Mouse (Mus musculus) hindbrain, embryonic 15.5 days (tissue): ENCODE measurements around the gene Cers3. TPM values are rescaled to one million over a fixed set of nuclear protein-coding genes. Genes with fewer than 3 reads are reported as not detected.

Experiments
- ATAC-seq: fragments of 200-750 bp; cut with Nextera tagmentation; 2 replicates; pipeline ENCODE4 v1.8.0; 2017; ENCODE audit warnings: low read depth, moderate number of reproducible peaks, moderate TSS enrichment; ENCODE audit not compliant: low FRiP score
- H3K27ac ChIP-seq: fragments of 300-500 bp; sonication (generic); replicated peaks from 2 replicates; pipeline ENCODE4 v1.5.1; 2015; ENCODE audit warnings: mild to moderate bottlenecking, inconsistent platforms
- H3K27me3 ChIP-seq: fragments of 300-500 bp; sonication (generic); 2 replicates; pipeline ENCODE4 v1.6.1; 2015; ENCODE audit warnings: control low read depth, inconsistent platforms
- H3K36me3 ChIP-seq: fragments of 300-500 bp; sonication (generic); 2 replicates; pipeline ENCODE4 v1.6.1; 2015; ENCODE audit warnings: control low read depth, inconsistent platforms
- H3K4me1 ChIP-seq: fragments of 300-500 bp; sonication (generic); replicated peaks from 2 replicates; pipeline ENCODE4 v1.6.1; 2015; ENCODE audit warnings: control low read depth, inconsistent platforms
- H3K4me2 ChIP-seq: fragments of 300-500 bp; sonication (generic); 2 replicates; pipeline ENCODE4 v1.6.1; 2015; ENCODE audit warnings: moderate library complexity, mild to moderate bottlenecking, inconsistent platforms
- H3K4me3 ChIP-seq: fragments of 300-500 bp; sonication (generic); 2 replicates; pipeline ENCODE4 v1.5.1; 2015; ENCODE audit warnings: mild to moderate bottlenecking, inconsistent platforms
- H3K9ac ChIP-seq: fragments of 300-500 bp; sonication (generic); 2 replicates; pipeline ENCODE4 v1.6.1; 2015; ENCODE audit warnings: inconsistent platforms
- H3K9me3 ChIP-seq: fragments of 300-500 bp; sonication (generic); 2 replicates; pipeline ENCODE4 v1.6.1; 2016; ENCODE audit warnings: control low read depth, inconsistent platforms
- WGBS: fragments of 180-500 bp; shearing (Covaris S2); methylation state at CpG from one replicate; pipeline ENCODE4 v1.1.7; 2015; 5-methylcytosine and 5-hydroxymethylcytosine counted together
- polyA plus RNA-seq: library from polyadenylated mRNA; unstranded; fragments of >200 nt; fragmentation: Nextera tagmentation; extraction: Ambion mirVana; gene quantifications from 2 replicates; pipeline ENCODE4 v1.2.1, GENCODE M21; 2015

Cers3 gene
- polyA plus RNA-seq = 0.39 and 0.52 TPM in 2 replicates

DNA sequence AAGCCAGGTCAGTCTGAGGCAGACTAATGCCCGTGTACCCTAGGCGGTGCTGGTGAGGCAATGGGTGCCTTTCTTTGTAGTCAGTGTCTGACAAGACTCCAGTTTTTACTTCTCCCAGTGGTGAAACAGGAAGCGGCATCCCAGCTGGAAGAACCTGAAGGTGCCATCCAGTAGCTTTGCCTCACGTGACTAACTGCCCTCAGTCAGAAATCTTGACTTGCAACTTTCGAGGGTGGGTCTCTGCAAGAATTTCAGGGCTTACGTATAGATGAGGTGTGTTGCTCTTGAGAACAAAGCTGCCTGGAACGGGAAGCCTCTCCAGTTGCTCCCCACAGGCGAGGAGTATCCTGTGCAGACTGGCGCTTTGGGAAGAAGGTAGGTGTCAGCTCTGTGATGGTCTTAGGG is at the start of gene Cers3:
TSS of gene Cers3 (plus strand) at position 128 of the 405 bp plus-strand sequence.
- Histone ChIP-seq H3K27ac (no peak within 1 kb of the TSS), H3K4me1 (0 out of 2 replicates have a peak, but pooled peaks cover 2% of the 10 kb centered on the region), H3K9ac (no peak within 1 kb of the TSS), H3K9me3 (no peaks in the 10 kb centered on the region), H3K27me3 (no peaks in the 10 kb centered on the region), H3K4me3 (no peak within 1 kb of the TSS), H3K4me2 (no peak within 1 kb of the TSS), H3K36me3 (no peaks in the 10 kb centered on the region)
- no peak for ATAC-seq
- WGBS = 79% methylated on average over 9 of the region's 9 CpGs

DNA sequence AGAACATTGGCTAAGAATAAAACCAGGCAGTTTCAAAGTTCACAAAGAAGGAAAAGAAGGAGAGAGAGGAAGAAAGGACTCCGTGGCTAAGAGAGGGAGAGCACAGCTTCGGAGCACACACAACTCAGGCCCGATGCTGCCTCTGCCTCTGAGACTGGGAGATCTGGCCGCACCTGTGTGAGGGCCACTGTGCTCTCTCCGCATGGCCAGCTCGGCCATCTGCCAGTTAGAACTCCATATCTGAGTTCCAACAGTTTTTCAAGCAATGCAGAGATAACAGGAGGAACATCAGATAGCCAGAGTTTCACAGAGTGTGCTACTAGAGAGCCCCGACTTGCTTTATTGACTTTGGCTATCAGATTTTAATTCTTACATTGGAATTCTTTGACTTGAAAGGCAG is 48.8 kb upstream of the Cers3 start:
- Histone ChIP-seq H3K36me3 (0 out of 2 replicates have a peak, but pooled peaks cover 3% of the 10 kb centered on the region), H3K27ac (no peak overlapping the region), H3K4me3 (no peak overlapping the region), H3K4me1 (peaks cover 7% of the 10 kb centered on the region; the same call in 1 of the 2 replicates), H3K4me2 (no peak overlapping the region), H3K9ac (no peak overlapping the region), H3K27me3 (no peaks in the 10 kb centered on the region), H3K9me3 (no peaks in the 10 kb centered on the region)
- WGBS = 77% methylated on average over 7 of the region's 7 CpGs
- ATAC-seq = no peak

DNA sequence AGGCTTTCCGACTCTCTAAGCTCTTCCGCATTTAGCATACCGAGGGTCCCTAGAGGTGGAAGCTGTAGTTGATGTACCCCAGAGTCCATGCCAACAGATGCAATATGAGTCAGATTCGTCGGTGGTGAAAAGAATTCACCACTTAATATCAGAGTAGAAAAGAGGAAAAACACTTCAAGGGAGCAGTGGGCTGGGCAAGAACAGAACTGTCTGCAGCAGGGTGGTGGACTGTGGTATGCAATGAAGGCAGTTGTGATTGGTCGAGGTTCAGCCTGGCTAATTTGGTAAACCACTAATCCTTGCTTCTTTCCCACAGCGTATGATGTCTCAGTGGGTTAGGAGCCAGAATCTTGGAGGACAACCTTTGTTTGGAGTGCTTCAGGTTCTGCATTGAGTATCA is 40.6 kb upstream of the Cers3 start:
- no peak overlapping the region for H3K9ac ChIP-seq
- no peak for ATAC-seq
- H3K4me2 ChIP-seq = no peak overlapping the region
- H3K4me1 ChIP-seq = no peaks in the 10 kb centered on the region
- H3K9me3 ChIP-seq = no peaks in the 10 kb centered on the region
- peaks cover 12% of the 10 kb centered on the region; the same call in 1 of the 2 replicates for H3K36me3 ChIP-seq
- 94% methylated on average over 7 of the region's 7 CpGs for WGBS
- H3K27me3 ChIP-seq = no peaks in the 10 kb centered on the region
- no peak overlapping the region for H3K27ac ChIP-seq
- no peak overlapping the region for H3K4me3 ChIP-seq

DNA sequence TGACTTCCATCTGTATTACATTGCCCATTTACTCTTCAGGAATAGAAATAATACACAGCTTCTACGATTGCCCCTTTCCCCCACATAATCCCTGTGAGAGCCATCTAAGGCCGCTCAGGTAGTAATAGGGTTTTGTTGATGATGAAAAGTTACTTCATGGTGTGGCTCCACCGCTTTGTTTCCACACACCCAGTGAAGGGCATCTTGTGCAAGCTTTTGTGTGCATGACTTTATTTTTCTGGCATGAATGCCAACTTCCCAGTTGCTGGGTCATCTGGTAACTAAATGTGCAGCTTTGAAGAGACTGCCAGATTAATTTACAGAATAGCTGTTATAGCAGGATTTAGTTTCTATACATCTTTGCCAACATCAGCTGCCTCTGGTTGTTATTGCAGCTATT is 38.7 kb upstream of the Cers3 start:
- no peak overlapping the region for H3K9ac ChIP-seq
- no peak overlapping the region for H3K4me2 ChIP-seq
- ATAC-seq = no peak
- no peaks in the 10 kb centered on the region for H3K4me1 ChIP-seq
- H3K9me3 ChIP-seq = no peaks in the 10 kb centered on the region
- H3K4me3 ChIP-seq = no peak overlapping the region
- H3K27ac ChIP-seq = no peak overlapping the region
- 95% methylated on average over 3 of the region's 3 CpGs for WGBS
- H3K36me3 ChIP-seq = peaks cover 11% of the 10 kb centered on the region; the same call in 1 of the 2 replicates
- H3K27me3 ChIP-seq = no peaks in the 10 kb centered on the region

DNA sequence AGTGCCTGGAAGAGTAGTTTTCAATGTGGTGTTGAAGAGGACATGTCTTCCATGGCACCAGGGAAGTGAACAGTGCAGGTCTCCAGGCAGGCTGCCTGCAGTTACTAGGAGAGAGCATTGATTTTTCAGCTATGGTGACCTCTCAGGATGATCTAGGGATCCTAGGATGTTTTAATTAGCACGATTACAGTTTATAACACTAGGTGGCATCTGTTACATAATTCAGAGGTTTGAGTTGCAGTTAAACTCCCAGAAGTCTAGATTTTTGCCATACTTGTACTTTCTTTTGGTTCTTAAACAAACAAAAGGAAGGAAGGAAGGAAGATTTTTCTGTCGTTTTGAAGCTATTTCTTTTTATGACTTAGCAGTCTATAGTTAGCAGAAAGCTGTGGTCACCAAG is 32.1 kb upstream of the Cers3 start:
- peaks cover 35% of the 10 kb centered on the region; the same call in 1 of the 2 replicates for H3K36me3 ChIP-seq
- no peak for ATAC-seq
- WGBS = 71% methylated on average over 2 of the region's 2 CpGs
- H3K9me3 ChIP-seq = no peaks in the 10 kb centered on the region
- no peaks in the 10 kb centered on the region for H3K4me1 ChIP-seq
- H3K4me2 ChIP-seq = no peak overlapping the region
- no peak overlapping the region for H3K27ac ChIP-seq
- H3K9ac ChIP-seq = no peak overlapping the region
- H3K4me3 ChIP-seq = no peak overlapping the region
- no peaks in the 10 kb centered on the region for H3K27me3 ChIP-seq

DNA sequence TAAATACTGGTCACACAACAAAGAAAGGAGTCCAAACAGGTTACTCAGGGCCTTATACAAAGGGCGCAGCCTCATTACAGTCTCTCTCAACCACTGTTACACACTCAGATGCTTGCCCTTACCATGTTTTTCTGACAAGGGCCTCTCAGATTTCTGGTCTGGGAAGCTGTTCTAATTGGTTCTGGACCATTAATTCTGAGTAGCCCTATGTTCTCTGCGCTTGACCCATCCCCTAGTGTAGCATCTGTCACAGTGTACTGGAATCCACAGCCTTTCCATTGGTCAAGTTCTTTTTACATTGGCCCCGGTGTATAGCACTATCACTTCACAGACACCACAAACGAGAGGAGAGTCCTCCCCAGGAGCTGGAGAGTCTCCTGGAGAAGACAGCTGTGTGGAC is 18.8 kb upstream of the Cers3 start:
- Histone ChIP-seq H3K4me3 (no peak overlapping the region), H3K4me1 (no peaks in the 10 kb centered on the region), H3K9me3 (no peaks in the 10 kb centered on the region; the same call in 1 of the 2 replicates), H3K4me2 (no peak overlapping the region), H3K27ac (no peak overlapping the region), H3K27me3 (no peaks in the 10 kb centered on the region), H3K9ac (no peak overlapping the region), H3K36me3 (peaks cover 6% of the 10 kb centered on the region; the same call in 1 of the 2 replicates)
- ATAC-seq = no peak
- 64% methylated on average over 4 of the region's 4 CpGs for WGBS

DNA sequence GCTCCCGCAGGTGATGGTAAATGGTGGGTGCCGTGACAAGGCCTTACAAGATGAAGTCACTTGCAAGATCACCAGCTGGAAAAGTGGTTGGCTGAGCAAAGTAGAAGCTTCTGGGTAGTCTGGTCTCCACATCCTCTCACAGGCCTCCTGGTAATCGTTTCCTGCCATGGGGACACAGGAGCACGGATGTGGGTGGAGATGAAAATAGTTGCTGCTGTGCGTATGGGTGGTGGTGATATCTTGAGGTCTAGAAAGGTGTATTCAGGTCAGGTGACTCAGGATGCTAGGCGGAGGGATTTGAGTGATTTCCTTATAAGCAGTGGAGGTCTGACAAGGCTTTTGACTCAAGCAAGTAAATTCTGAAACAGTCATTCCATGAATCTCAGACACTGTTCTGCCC is 18.4 kb upstream of the Cers3 start:
- 92% methylated on average over 6 of the region's 6 CpGs for WGBS
- no peaks in the 10 kb centered on the region for H3K9me3 ChIP-seq
- ATAC-seq = no peak

DNA sequence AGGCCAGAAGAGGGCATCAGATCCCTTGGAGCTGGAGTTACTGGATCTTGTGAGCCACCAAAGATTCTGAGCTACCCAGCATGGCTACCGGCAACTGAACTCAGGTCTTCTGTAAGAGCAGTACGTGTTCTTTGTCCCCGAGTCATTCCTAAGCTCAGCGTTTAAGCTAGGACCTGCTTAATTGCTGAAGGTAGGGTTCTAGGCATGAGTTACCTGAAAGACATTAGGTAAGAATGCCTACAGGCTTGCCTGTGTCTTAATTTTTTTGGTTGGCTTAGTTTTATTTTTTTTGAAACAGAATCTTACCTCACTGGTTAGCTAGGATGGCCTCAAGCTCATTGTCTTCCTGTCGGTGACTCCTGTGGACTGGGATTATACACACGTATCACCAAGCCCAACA is 15.2 kb upstream of the Cers3 start:
- Histone ChIP-seq H3K4me1 (no peaks in the 10 kb centered on the region), H3K4me3 (no peak overlapping the region), H3K27ac (no peak overlapping the region), H3K9ac (no peak overlapping the region), H3K36me3 (no peaks in the 10 kb centered on the region), H3K4me2 (no peak overlapping the region), H3K9me3 (no peaks in the 10 kb centered on the region), H3K27me3 (no peaks in the 10 kb centered on the region)
- 93% methylated on average over 6 of the region's 6 CpGs for WGBS
- ATAC-seq = no peak

More for the DNA sequence above, 18.4 kb upstream of the Cers3 start:
- H3K27me3 ChIP-seq = no peaks in the 10 kb centered on the region
- no peak overlapping the region for H3K9ac ChIP-seq
- no peak overlapping the region for H3K4me3 ChIP-seq
- no peak overlapping the region for H3K4me2 ChIP-seq
- no peaks in the 10 kb centered on the region for H3K4me1 ChIP-seq
- H3K36me3 ChIP-seq = peaks cover 6% of the 10 kb centered on the region; the same call in 1 of the 2 replicates
- no peak overlapping the region for H3K27ac ChIP-seq

DNA sequence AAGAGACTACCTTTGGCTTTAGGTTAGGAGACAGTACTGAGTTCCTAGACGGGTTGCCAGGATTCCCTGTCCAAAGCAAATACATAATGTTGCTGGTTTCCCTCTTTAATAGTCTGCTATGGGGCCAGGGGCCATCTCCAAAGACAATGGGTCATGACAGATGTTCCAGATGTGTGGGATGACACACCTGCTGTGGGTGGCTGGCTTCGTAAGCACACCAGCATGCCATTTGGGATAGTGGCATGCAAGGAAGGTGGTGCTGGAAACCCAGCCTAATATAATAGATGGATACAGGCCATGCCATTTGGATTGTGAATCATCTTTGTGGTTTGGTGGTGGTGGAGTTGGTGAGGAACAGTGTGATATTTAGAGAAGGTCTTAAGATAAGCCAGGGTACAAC is 14.1 kb upstream of the Cers3 start:
- H3K4me3 ChIP-seq = no peak overlapping the region
- no peak overlapping the region for H3K27ac ChIP-seq
- H3K27me3 ChIP-seq = no peaks in the 10 kb centered on the region
- H3K4me1 ChIP-seq = no peaks in the 10 kb centered on the region
- no peaks in the 10 kb centered on the region for H3K9me3 ChIP-seq
- H3K4me2 ChIP-seq = no peak overlapping the region
- H3K9ac ChIP-seq = no peak overlapping the region
- H3K36me3 ChIP-seq = no peaks in the 10 kb centered on the region
- no peak for ATAC-seq
- WGBS = 89% methylated on average over 2 of the region's 2 CpGs

DNA sequence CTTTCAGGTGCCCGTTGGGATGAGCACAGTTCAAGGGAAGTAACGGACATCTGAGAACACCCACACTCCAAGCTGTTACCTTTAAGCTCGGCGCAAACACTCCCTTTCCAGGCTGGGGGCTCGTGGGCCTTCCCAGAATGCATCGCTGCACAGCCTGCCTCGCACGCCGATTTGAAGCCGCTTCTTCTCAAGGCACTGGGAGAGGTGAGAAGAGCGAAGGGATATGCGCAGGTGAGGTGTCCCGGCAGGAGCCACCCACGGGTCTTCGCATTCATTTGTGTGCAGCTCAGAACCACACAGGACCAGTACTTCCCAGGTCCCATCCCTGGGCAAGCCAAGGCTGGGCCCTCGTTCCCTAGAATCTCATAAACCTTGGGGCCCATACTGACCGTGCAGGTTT is 9.9 kb upstream of the Cers3 start:
- H3K27me3 ChIP-seq = no peaks in the 10 kb centered on the region
- no peak overlapping the region for H3K27ac ChIP-seq
- no peak overlapping the region for H3K4me3 ChIP-seq
- WGBS = 97% methylated on average over 17 of the region's 17 CpGs
- H3K4me1 ChIP-seq = no peaks in the 10 kb centered on the region
- no peak overlapping the region for H3K4me2 ChIP-seq
- no peaks in the 10 kb centered on the region for H3K36me3 ChIP-seq
- no peak overlapping the region for H3K9ac ChIP-seq
- no peaks in the 10 kb centered on the region for H3K9me3 ChIP-seq
- ATAC-seq = no peak

DNA sequence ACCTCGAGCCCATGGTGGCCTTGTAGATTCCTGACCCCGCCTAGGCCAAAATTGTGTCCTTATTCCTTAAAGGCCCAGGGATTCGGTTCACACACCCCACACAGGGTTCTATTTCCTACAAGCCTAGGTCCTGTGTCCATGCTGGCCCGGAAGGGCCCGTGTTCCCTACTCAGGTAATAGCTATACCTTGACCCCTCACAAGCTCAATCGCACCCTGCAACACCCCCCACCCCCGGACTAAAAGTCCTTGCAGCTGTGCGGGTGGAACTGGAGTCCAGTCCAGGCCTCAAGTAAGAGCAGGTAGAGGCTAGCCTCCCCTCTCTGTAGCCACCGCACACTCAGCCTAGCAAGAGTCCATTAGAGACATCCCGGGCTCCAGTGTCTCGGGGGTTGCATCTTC is 9.4 kb upstream of the Cers3 start:
- WGBS = 94% methylated on average over 11 of the region's 11 CpGs
- Histone ChIP-seq H3K4me1 (no peaks in the 10 kb centered on the region), H3K9ac (no peak overlapping the region), H3K4me2 (no peak overlapping the region), H3K27ac (no peak overlapping the region), H3K9me3 (no peaks in the 10 kb centered on the region), H3K4me3 (no peak overlapping the region), H3K36me3 (no peaks in the 10 kb centered on the region), H3K27me3 (no peaks in the 10 kb centered on the region)
- ATAC-seq = no peak

DNA sequence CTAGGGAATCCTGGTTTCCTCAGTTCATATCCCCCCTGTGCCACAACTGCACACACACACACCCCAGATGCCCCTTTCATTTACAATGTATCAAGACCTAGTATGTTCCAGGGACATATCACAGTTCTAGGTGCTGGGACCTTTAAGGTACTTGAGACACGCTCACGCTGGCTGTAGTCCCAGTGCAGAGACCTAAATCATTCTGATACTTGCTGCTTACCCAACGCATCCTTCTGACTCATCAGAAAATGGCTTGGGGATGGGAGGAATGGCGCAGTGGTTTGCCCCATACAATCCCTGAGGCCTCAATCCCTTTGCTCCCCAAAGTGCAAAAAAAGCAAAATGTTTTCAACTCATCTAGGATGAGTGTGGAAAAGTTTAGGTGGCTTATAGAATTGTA is 8.8 kb upstream of the Cers3 start:
- no peaks in the 10 kb centered on the region for H3K27me3 ChIP-seq
- 92% methylated on average over 4 of the region's 4 CpGs for WGBS
- H3K9me3 ChIP-seq = no peaks in the 10 kb centered on the region
- H3K9ac ChIP-seq = no peak overlapping the region
- no peak for ATAC-seq
- no peak overlapping the region for H3K27ac ChIP-seq
- H3K36me3 ChIP-seq = no peaks in the 10 kb centered on the region
- H3K4me1 ChIP-seq = no peaks in the 10 kb centered on the region
- H3K4me3 ChIP-seq = no peak overlapping the region
- no peak overlapping the region for H3K4me2 ChIP-seq

DNA sequence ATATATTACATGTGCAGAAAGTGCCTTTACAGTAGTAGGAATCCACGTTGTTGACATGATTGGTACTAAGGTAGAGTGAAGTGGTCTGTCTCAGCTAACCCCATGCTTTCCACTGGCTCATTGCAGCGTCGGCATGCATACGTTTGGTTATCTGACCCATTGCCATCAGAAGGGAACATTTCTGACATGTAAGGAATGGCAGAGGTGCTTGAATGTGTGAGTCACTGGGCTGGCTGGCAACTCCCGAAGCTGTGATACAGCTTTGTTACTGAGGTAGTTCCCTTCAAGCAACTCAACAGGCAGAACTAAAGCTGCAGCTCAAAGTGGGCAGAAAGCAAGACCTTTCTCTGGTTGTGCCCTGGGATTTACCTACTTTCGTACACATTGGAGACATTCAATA is 8.3 kb upstream of the Cers3 start:
- Histone ChIP-seq H3K27ac (no peak overlapping the region), H3K4me3 (no peak overlapping the region), H3K4me2 (no peak overlapping the region), H3K36me3 (no peaks in the 10 kb centered on the region), H3K9me3 (no peaks in the 10 kb centered on the region), H3K4me1 (no peaks in the 10 kb centered on the region), H3K9ac (no peak overlapping the region), H3K27me3 (no peaks in the 10 kb centered on the region)
- 91% methylated on average over 6 of the region's 6 CpGs for WGBS
- ATAC-seq = no peak
